Mouse (Mus musculus) hindbrain, embryonic 16.5 days (tissue): ENCODE data around the gene Palm2. TPM values are rescaled to one million over a fixed set of nuclear protein-coding genes. Genes with fewer than 3 reads are reported as not detected.

ENCODE experiments used
- ATAC-seq: fragments of 200-750 bp; cut with Nextera tagmentation; 2 replicates; pipeline ENCODE4 v1.8.0; 2017; ENCODE audit warnings: moderate TSS enrichment, moderate library complexity
- H3K27ac ChIP-seq: fragments of 300-500 bp; sonication (generic); 2 replicates; pipeline ENCODE4 v1.5.1; 2014; ENCODE audit warnings: low read depth, mild to moderate bottlenecking, control low read depth, low read length, moderate library complexity
- H3K27me3 ChIP-seq: fragments of 300-500 bp; sonication (generic); replicated peaks from 2 replicates; pipeline ENCODE4 v1.6.1; 2014; ENCODE audit warnings: low read length; ENCODE audit not compliant: control insufficient read depth, insufficient read depth
- H3K36me3 ChIP-seq: fragments of 300-500 bp; sonication (generic); 2 replicates; pipeline ENCODE4 v1.6.1; 2014; ENCODE audit warnings: mild to moderate bottlenecking, low read length, moderate library complexity, mixed read lengths; ENCODE audit not compliant: control insufficient read depth, insufficient read depth
- H3K4me1 ChIP-seq: fragments of 300-500 bp; sonication (generic); 2 replicates; pipeline ENCODE4 v1.6.1; 2014; ENCODE audit warnings: low read depth, low read length; ENCODE audit not compliant: control insufficient read depth, insufficient read depth
- H3K4me2 ChIP-seq: fragments of 300-500 bp; sonication (generic); 2 replicates; pipeline ENCODE4 v1.6.1; 2014; ENCODE audit warnings: mild to moderate bottlenecking, low read length, control low read depth, moderate library complexity
- H3K4me3 ChIP-seq: fragments of 300-500 bp; sonication (generic); 2 replicates; pipeline ENCODE4 v1.5.1; 2014; ENCODE audit warnings: mild to moderate bottlenecking, low read length, control low read depth, moderate library complexity
- H3K9ac ChIP-seq: fragments of 300-500 bp; sonication (generic); 2 replicates; pipeline ENCODE4 v1.6.1; 2014; ENCODE audit warnings: low read depth, mild to moderate bottlenecking, control low read depth, low read length, moderate library complexity
- H3K9me3 ChIP-seq: fragments of 300-500 bp; sonication (generic); 2 replicates; pipeline ENCODE4 v1.6.1; 2014; ENCODE audit warnings: mild to moderate bottlenecking, low read length, moderate library complexity; ENCODE audit not compliant: control insufficient read depth
- WGBS: fragments of 180-500 bp; shearing (Covaris S2); extraction: QIAGEN DNeasy Blood & Tissue Kit; methylation state at CpG from one replicate; pipeline ENCODE4 v1.1.7; 2014; 5-methylcytosine and 5-hydroxymethylcytosine counted together
- polyA plus RNA-seq: library from polyadenylated mRNA; unstranded; fragments of >200 nt; fragmentation: Nextera tagmentation; extraction: Ambion mirVana; gene quantifications from 2 replicates; pipeline ENCODE4 v1.2.1, GENCODE M21; 2015

Gene Palm2
- polyA plus RNA-seq, 1 experiment from 2014 or later: 20.3 TPM

GRCm38 (mm10) chr4:57701576-57701975 lies 267.5 kb downstream of the Palm2 start:
- H3K9ac ChIP-seq: no peak overlapping the region
- H3K36me3 ChIP-seq: no peaks in the 10 kb centered on the region
- no peaks in the 10 kb centered on the region for H3K4me1 ChIP-seq
- ATAC-seq: no peak
- no peak overlapping the region for H3K27ac ChIP-seq
- H3K27me3 ChIP-seq: no peaks in the 10 kb centered on the region
- H3K9me3 ChIP-seq: no peaks in the 10 kb centered on the region
- no peak overlapping the region for H3K4me3 ChIP-seq
- 82% methylated on average over 5 of the region's 5 CpGs for WGBS
- no peak overlapping the region for H3K4me2 ChIP-seq

- Histone ChIP-seq H3K4me3 (no peak overlapping the region), H3K27ac (no peak overlapping the region), H3K27me3 (no peaks in the 10 kb centered on the region), H3K9ac (no peak overlapping the region), H3K4me2 (no peak overlapping the region), H3K9me3 (no peaks in the 10 kb centered on the region), H3K4me1 (no peaks in the 10 kb centered on the region), H3K36me3 (no peaks in the 10 kb centered on the region)
- ATAC-seq: no peak
- 72% methylated on average over 11 of the region's 11 CpGs for WGBS
Observed at GRCm38 (mm10) chr4:57703574-57704470, 269.8 kb downstream of the Palm2 start.

- 92% methylated on average over 7 of the region's 7 CpGs for WGBS
- Histone ChIP-seq H3K4me1 (no peaks in the 10 kb centered on the region), H3K9ac (no peak overlapping the region), H3K36me3 (peaks cover 5% of the 10 kb centered on the region; the same call in 1 of the 2 replicates), H3K9me3 (no peaks in the 10 kb centered on the region), H3K4me2 (no peak overlapping the region), H3K27ac (no peak overlapping the region), H3K4me3 (no peak overlapping the region), H3K27me3 (no peaks in the 10 kb centered on the region)
- ATAC-seq: no peak
Observed at GRCm38 (mm10) chr4:57704575-57704974, 270.5 kb downstream of the Palm2 start.

DNA sequence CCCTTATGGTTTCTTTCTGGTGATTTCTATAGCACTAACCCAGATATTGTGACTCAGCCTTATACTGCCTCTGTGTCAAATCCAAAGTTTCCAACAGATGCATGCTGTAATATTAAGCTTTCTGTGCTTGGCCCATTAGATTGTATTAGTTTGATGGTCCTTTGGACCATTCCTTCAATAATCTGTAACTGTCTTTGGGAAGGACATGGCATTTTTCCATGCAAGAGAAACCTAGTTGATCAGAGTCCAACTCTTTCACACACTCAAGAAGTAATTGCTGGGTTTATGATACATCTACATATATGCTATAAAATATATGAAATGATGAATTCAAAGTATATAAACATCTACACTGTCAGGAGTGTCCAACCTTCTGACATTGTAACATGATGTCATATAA lies 281.8 kb downstream of the Palm2 start:
- H3K36me3 ChIP-seq: no peaks in the 10 kb centered on the region
- H3K9ac ChIP-seq: no peak overlapping the region
- no peaks in the 10 kb centered on the region for H3K27me3 ChIP-seq
- H3K4me2 ChIP-seq: no peak overlapping the region
- ATAC-seq: no peak
- no peaks in the 10 kb centered on the region for H3K9me3 ChIP-seq
- H3K27ac ChIP-seq: no peak overlapping the region
- peaks cover 2% of the 10 kb centered on the region for H3K4me1 ChIP-seq
- no peak overlapping the region for H3K4me3 ChIP-seq

DNA sequence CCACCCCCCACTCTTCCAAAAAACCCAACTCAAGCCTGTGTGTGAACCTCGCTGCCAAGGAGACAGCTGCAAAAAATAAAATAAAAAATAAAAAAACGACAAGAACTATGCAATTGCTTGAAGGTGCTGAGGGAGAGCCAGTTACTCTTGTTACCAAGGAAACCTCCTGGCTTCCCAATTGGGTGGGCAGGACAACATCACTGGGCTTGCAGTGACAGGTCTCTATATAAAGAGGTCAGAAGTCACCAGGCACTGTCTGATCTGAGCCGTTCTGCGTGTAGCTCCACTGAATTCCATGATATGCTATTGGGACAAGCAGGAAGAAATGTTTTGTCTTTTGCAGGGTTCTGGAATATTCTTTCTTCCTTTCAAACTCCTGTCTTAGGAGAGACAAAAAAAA lies 282.7 kb downstream of the Palm2 start:
- H3K4me3 ChIP-seq: no peak overlapping the region
- H3K27ac ChIP-seq: no peak overlapping the region

GRCm38 (mm10) chr4:57717354-57717753 lies 283.3 kb downstream of the Palm2 start, which contains the start of gene Akap2:
TSS of gene Akap2 (plus strand) at chr4:57717657.
- H3K4me3 ChIP-seq: no peak within 1 kb of the TSS
- 74% methylated on average over 9 of the region's 9 CpGs for whole genome bisulfite sequencing
- no peak within 1 kb of the TSS for H3K4me2 ChIP-seq
- no peaks in the 10 kb centered on the region for H3K36me3 ChIP-seq
- H3K9ac ChIP-seq: no peak within 1 kb of the TSS
- H3K27ac ChIP-seq: no peak within 1 kb of the TSS
- no peak for ATAC-seq
- H3K27me3 ChIP-seq: no peaks in the 10 kb centered on the region
- peaks cover 2% of the 10 kb centered on the region for H3K4me1 ChIP-seq
- H3K9me3 ChIP-seq: no peaks in the 10 kb centered on the region

More for the DNA sequence above, 282.7 kb downstream of the Palm2 start:
- no peak overlapping the region for H3K4me2 ChIP-seq
- no peaks in the 10 kb centered on the region for H3K9me3 ChIP-seq
- no peak overlapping the region for H3K9ac ChIP-seq
- WGBS: 28% methylated on average over 4 of the region's 4 CpGs
- no peaks in the 10 kb centered on the region for H3K36me3 ChIP-seq
- H3K27me3 ChIP-seq: no peaks in the 10 kb centered on the region
- peaks cover 2% of the 10 kb centered on the region for H3K4me1 ChIP-seq
- peak; percentile 44; the same call in 1 of the 2 replicates for ATAC-seq

- no peak overlapping the region for H3K9ac ChIP-seq
- H3K4me3 ChIP-seq: no peak overlapping the region
- H3K36me3 ChIP-seq: no peaks in the 10 kb centered on the region
- H3K27ac ChIP-seq: no peak overlapping the region
- H3K4me2 ChIP-seq: no peak overlapping the region
- peaks cover 2% of the 10 kb centered on the region for H3K4me1 ChIP-seq
- ATAC-seq: no peak
- 100% methylated on average over 1 of the region's 1 CpGs for WGBS
- no peaks in the 10 kb centered on the region for H3K27me3 ChIP-seq
- H3K9me3 ChIP-seq: no peaks in the 10 kb centered on the region
Observed at GRCm38 (mm10) chr4:57719370-57719769, 285.3 kb downstream of the Palm2 start.

DNA sequence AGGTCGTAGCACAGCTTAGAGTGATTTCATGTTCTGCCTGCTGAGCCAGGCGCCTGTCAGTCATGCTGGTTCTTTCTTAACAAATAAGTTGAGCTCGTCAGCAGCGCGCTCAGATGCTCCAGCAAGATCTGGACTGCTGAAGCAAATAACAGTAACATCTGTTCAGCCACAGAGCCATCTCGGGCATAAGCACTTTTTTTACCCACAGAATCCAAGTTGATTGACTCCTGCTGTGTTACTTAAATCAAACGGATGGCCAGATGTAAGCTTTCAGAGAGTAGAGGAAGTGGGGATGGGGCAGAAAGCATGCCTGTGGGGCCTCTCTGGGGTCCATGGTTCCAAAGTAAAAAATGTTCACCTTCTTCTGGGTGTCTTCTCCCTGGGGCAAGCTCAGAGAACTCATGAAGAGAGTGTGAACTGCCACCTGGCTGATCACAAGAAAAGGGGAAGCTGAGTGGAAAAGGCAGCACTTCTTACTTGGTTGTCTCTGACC lies 286.9 kb downstream of the Palm2 start:
- Histone ChIP-seq H3K9me3 (no peaks in the 10 kb centered on the region), H3K4me1 (peaks cover 2% of the 10 kb centered on the region), H3K9ac (no peak overlapping the region), H3K27me3 (no peaks in the 10 kb centered on the region), H3K27ac (no peak overlapping the region), H3K4me3 (no peak overlapping the region), H3K36me3 (no peaks in the 10 kb centered on the region), H3K4me2 (no peak overlapping the region)
- ATAC-seq: no peak; the same call in 1 of the 2 replicates
- WGBS: 24% methylated on average over 7 of the region's 7 CpGs

DNA sequence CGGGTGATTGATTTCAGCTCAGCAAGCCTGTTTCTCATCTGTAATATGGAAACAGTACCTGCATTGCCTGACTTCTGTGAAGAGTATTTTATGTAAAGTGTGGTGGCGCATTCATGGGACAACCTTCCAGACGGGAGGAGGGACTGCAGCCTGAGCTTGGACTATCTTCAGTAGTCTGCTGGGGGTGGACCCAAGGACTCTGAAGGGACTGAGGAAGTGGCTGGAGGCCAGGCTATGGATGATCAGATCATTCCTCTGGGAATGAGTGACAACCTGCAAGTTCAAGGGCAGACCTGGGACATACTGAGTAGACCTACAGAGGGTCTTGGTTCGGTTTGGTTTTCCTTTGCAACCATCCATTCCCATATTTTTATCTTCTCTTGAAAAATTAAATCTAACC lies 288.2 kb downstream of the Palm2 start:
- ATAC-seq: no peak
- no peak overlapping the region for H3K9ac ChIP-seq
- H3K4me3 ChIP-seq: no peak overlapping the region
- 92% methylated on average over 4 of the region's 4 CpGs for WGBS
- no peaks in the 10 kb centered on the region for H3K27me3 ChIP-seq
- no peak overlapping the region for H3K4me2 ChIP-seq
- no peaks in the 10 kb centered on the region for H3K9me3 ChIP-seq
- H3K27ac ChIP-seq: no peak overlapping the region
- H3K4me1 ChIP-seq: no peaks in the 10 kb centered on the region
- no peaks in the 10 kb centered on the region for H3K36me3 ChIP-seq
